Mouse (Mus musculus): Measurements from ENCODE around the gene Klrc3.
"Not testable (repeated sequence)": the region's sequence is repeated elsewhere in the genome, so short reads cannot be mapped to it uniquely, and the experiment has no call there.

Klrc3 gene

GRCm38 (mm10) chr6:129643237-129643636, at the start of gene Klrc3:
TSS of gene Klrc3 (minus strand) at chr6:129643337.
- DNase-seq = not testable (repeated sequence)

DNA sequence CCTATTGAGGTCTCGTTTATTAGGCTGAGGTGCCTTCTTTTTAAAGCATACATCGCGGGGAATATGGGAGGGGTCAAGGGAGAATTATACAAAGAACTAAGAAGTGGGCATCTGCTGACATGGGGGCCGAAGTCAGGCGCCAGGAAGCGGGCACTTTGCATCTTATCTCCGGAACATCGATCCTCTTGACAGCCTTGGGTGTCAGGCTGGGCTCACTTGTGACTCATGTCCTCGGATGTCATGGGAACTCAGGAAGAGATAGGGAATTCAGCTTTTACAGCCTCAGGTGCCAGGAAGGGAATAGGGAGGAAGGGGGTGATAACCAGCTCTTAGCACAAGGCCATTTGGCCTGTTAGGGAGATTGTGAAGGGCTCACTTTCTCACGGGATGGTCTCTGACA, 48.3 kb upstream of the Klrc3 start:
- not testable (repeated sequence) for DNase-seq

- DNase-seq = no peak
Observed at GRCm38 (mm10) chr6:129680379-129680778, 37.2 kb upstream of the Klrc3 start.

DNA sequence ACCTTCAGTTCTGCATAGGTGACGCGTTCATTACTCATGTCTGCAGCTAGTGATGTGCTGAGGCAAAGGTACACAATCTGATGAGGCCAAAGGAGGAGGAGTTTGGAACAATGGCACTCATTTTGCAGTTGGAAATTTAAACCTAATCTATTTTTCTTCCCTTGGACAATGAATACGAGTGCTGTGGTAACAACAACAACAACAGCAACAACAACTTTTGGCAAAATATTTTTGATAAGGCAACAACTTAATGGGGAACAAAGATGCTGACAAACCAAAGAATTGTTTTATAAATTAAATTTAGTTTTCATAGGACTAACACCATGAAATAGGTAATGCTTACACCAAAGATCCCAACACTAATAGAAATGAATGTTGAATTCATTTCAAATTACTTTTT, 35.7 kb upstream of the Klrc3 start, which contains the start of gene Klrc1:
TSS of gene Klrc1 (minus strand) at position 101 of the 400 bp plus-strand sequence.
- no peak for DNase-seq

GRCm38 (mm10) chr6:129661301-129661700, 18.2 kb upstream of the Klrc3 start:
- DNase-seq = not testable (repeated sequence)

GRCm38 (mm10) chr6:129660589-129660988, 17.5 kb upstream of the Klrc3 start, which contains the start of gene Klrc2:
TSS of gene Klrc2 (minus strand) at chr6:129660689.
- DNase-seq = not testable (repeated sequence)

- DNase-seq = not testable (repeated sequence)
Observed at GRCm38 (mm10) chr6:129644054-129644453, 917 bp upstream of the Klrc3 start.

DNA sequence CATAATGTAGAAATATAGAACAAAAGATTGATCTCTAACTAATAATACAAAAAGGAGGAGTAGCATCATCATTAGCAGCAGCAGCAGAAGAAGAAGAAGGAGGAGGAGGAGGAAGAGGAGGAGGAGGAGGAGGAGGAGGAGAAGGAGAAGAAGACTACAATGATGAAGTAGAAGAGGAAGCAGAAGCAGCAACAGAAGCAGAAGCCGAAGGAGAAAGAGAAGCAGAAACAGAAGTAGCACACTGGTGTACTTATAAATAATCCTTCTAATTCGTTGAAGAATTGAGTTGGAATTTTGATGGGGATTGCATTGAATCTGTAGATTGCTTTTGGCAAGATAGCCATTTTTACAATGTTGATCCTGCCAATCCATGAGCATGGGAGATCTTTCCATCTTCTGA, 12.1 kb downstream of the Klrc3 start:
- not testable (repeated sequence) for DNase-seq

DNA sequence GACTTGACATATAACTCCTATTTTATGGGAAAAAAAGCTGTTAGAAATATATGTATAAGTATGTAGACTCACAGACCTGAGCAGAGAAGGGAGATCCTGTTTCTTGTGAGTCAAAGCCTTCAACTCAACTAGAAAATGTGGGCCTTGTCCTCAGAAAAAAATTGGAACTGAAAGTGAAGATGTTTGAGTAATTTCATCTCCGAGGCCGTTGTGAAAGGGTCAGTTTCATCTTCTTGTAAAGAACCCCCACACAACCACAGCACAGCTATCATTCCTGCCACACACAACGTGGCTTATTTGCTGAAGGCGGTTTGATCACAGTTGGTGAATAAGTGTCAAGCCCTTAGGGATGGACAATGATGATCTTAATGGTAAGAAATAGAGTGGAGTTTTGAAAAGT, 19.4 kb downstream of the Klrc3 start, which contains the start of gene Klrk1:
TSS of gene Klrk1 (minus strand) at position 130 of the 400 bp plus-strand sequence.
- no peak for DNase-seq

DNA sequence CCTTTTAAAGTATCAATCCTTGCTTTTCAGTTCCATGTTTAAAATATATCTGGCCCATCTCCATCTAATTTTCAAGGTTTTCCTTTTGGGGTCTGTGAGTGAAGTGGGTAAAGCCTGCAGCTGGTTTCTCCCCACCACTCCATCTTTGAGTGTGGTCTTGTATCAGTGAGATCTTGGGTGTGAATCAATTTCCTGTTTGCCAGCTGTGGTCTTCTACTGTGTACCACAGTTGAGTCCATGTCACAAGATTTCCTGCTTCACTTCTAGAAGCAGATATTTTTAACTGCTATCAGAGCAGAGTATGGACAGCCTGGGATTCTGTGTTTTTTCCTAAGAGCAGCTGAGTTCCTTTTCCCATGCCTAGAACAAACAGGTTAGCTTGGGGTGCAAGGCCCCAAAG, 34.8 kb downstream of the Klrc3 start:
- DNase-seq = no peak

- DNase-seq = no peak
Observed at GRCm38 (mm10) chr6:129591508-129591907, 51.6 kb downstream of the Klrc3 start, which contains the start of gene Klrd1. TSS of gene Klrd1 (plus strand) at chr6:129591782.
